Mouse (Mus musculus): ENCODE results near the gene Ppp1r9a. TPM values are rescaled to one million over a fixed set of nuclear protein-coding genes. Genes with fewer than 3 reads are reported as not detected.

Ppp1r9a gene
- polyA plus RNA-seq (2017; shearing (Covaris generic)) = under 1 TPM; 0.12 to 0.61 TPM

DNA sequence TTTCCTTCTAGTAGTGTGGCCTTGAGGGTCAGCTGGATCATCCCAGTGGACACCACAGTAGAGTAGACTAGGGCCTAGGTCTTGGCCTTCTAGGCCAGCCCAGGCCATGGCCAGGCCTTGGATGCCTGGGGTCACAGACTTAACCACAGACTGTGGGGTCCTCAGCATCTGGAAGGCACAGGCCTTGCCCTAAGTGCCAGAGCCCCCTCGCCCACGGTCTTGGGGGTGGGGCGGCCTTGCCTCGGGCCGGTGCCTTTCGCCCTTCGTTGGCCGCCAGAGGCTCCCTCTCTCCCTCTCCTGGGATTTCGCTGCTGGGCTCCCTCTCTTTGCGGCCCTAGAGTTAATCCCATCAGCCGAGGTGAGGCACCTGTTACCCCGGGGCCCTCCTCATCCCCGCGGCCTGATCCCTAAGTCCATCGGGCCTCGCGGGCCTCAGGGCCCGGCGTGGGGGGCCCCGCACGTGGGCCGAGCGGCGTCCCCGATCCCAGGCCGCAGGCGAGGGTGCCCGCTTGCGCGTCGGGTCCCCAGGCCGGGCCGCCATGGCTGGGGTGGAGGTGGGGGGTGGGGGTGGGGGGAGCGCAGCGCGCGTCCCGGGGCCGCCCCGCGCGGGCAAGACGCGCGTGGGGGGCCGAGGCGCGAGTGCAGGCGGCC is at the start of gene Ppp1r9a:
Ppp1r9a (plus strand) TSS at position 244 of the 651 bp plus-strand sequence.

DNA sequence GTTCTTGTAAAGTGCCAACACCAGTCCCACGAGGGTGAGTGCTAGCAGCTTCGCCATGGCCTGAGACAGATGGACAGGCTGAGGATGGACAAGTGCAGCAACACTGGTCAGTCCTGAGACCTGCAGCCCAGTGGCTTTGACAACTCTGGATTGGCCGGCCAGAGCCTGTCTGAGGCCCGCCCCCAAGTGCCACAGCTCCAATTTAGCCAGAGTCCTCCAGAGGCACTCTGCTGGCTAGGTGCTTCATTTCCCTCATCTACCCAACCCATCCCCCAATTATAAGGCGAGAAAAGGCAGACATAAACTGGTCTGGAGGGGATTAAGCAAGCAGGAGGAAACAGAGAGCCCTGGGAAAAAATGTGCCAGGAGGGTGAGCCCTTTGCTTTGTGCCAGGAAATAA is 291.0 kb downstream of the Ppp1r9a start, which contains the start of gene Pon1:
Pon1 (minus strand) TSS at position 254 of the 400 bp plus-strand sequence.

Other genes starting within 250 kb of the Ppp1r9a start
- gene Sgce, start 155.7 kb upstream of the Ppp1r9a start, polyA plus RNA-seq (2017; shearing (Covaris generic)) = 1 to 10 TPM in 1 of 2 experiments, under 1 TPM in 1; 0.45 to 4.7 TPM
- gene Peg10, start 155.6 kb upstream of the Ppp1r9a start, polyA plus RNA-seq (2017; shearing (Covaris generic)) = under 1 TPM in 1 of 2 experiments, not detected in 1; 0.04 TPM

Data from inflammation-experienced regulatory T-cells (primary cell).